Mouse (Mus musculus) v-Abl transformed pro-B cells (cell line): ENCODE results near the gene Glycam1.
"Not testable (repeated sequence)": the region's sequence is repeated elsewhere in the genome, so short reads cannot be mapped to it uniquely, and the experiment has no call there.

ENCODE experiments used
- in situ Hi-C, 2 experiments: fragments of 400-800 bp; cut with MboI; formaldehyde crosslinking; loops; one replicate each; pipeline ENCODE4 v1.15.1; 2025; ENCODE audit not compliant: unreplicated experiment in 2 of 2

The Glycam1 gene

GRCm38 (mm10) chr15:103564981-103565380 is at the start of gene Glycam1:
Gene Glycam1 (minus strand): TSS chr15:103565081.
- in situ Hi-C loops = no loop called here

- in situ Hi-C loops = no loop called here
Observed at GRCm38 (mm10) chr15:103604481-103604880, 39.6 kb upstream of the Glycam1 start.

GRCm38 (mm10) chr15:103590779-103591178 is 25.9 kb upstream of the Glycam1 start:
- in situ Hi-C loops = no loop called here

- in situ Hi-C loops = not testable (repeated sequence)
Observed at GRCm38 (mm10) chr15:103587752-103588151, 22.9 kb upstream of the Glycam1 start.

- in situ Hi-C loops = no loop called here
Observed at GRCm38 (mm10) chr15:103585876-103586275, 21.0 kb upstream of the Glycam1 start.

- in situ Hi-C loops = no loop called here
Observed at GRCm38 (mm10) chr15:103552096-103552690, 12.7 kb downstream of the Glycam1 start.

GRCm38 (mm10) chr15:103551053-103551452 is 13.8 kb downstream of the Glycam1 start:
- in situ Hi-C loops = no loop called here

- in situ Hi-C loops = no loop called here
Observed at GRCm38 (mm10) chr15:103549475-103549874, 15.4 kb downstream of the Glycam1 start.

- in situ Hi-C loops = no loop called here
Observed at GRCm38 (mm10) chr15:103547983-103548382, 16.9 kb downstream of the Glycam1 start.

GRCm38 (mm10) chr15:103542526-103542925 is 22.4 kb downstream of the Glycam1 start:
- in situ Hi-C loops = no loop called here

- in situ Hi-C loops = no loop called here
Observed at GRCm38 (mm10) chr15:103540646-103541045, 24.2 kb downstream of the Glycam1 start.

- in situ Hi-C loops = no loop called here
Observed at GRCm38 (mm10) chr15:103539259-103539658, 25.6 kb downstream of the Glycam1 start.

- in situ Hi-C loops = no loop called here
Observed at GRCm38 (mm10) chr15:103537822-103538213, 27.1 kb downstream of the Glycam1 start, which contains the start of gene Ppp1r1a. Gene Ppp1r1a (minus strand): TSS chr15:103538003.

- in situ Hi-C loops = no loop called here
Observed at GRCm38 (mm10) chr15:103537011-103537821, 27.7 kb downstream of the Glycam1 start.

- in situ Hi-C loops = no loop called here
Observed at GRCm38 (mm10) chr15:103536456-103536855, 28.4 kb downstream of the Glycam1 start.

- in situ Hi-C loops = no loop called here
Observed at GRCm38 (mm10) chr15:103535786-103536185, 29.1 kb downstream of the Glycam1 start.

GRCm38 (mm10) chr15:103535030-103535429 is 29.9 kb downstream of the Glycam1 start:
- in situ Hi-C loops = no loop called here

GRCm38 (mm10) chr15:103534054-103534620 is 30.7 kb downstream of the Glycam1 start:
- in situ Hi-C loops = no loop called here

GRCm38 (mm10) chr15:103530372-103530771 is 34.5 kb downstream of the Glycam1 start:
- in situ Hi-C loops = no loop called here

- in situ Hi-C loops = no loop called here
Observed at GRCm38 (mm10) chr15:103523156-103523555, 41.7 kb downstream of the Glycam1 start.

- in situ Hi-C loops = no loop called here
Observed at GRCm38 (mm10) chr15:103522458-103523099, 42.3 kb downstream of the Glycam1 start.
